Mouse (Mus musculus) embryonic fibroblast, embryonic 13.5 days (primary cell): ENCODE measurements around the gene Pde7b. TPM values are rescaled to one million over a fixed set of nuclear protein-coding genes. Genes with fewer than 3 reads are reported as not detected.

Experiments used
- H3K27ac ChIP-seq: 2 replicates; pipeline ENCODE4 v1.5.1; 2012; ENCODE audit warnings: low read length, control low read depth, inconsistent platforms; ENCODE audit not compliant: insufficient read depth
- H3K4me1 ChIP-seq: 2 replicates; pipeline ENCODE4 v1.6.1; 2011; ENCODE audit warnings: low read length; ENCODE audit not compliant: control insufficient read depth, insufficient read depth
- H3K4me3 ChIP-seq: 2 replicates; pipeline ENCODE4 v1.5.1; 2011; ENCODE audit warnings: mild to moderate bottlenecking, control low read depth, low read length; ENCODE audit not compliant: insufficient read depth
- CTCF ChIP-seq: IDR thresholded peaks from 2 replicates; pipeline ENCODE4 v1.5.1; 2011; ENCODE audit warnings: mild to moderate bottlenecking, control low read depth, low read length, moderate library complexity, borderline replicate concordance; ENCODE audit not compliant: insufficient read depth
- POLR2A ChIP-seq: IDR thresholded peaks from 2 replicates; pipeline ENCODE4 v1.6.1; 2011; ENCODE audit warnings: low read depth, mild to moderate bottlenecking, control low read depth, low read length, moderate library complexity
- polyA plus RNA-seq: library from polyadenylated mRNA; stranded (reverse); fragments of >200 nt; gene quantifications from 2 replicates; pipeline ENCODE4 v1.2.4, GENCODE M21; 2011; ENCODE audit warnings: low read depth; ENCODE audit not compliant: missing spikeins, insufficient read length

Gene Pde7b
- polyA plus RNA-seq, 1 experiment, result 9.0 TPM

DNA sequence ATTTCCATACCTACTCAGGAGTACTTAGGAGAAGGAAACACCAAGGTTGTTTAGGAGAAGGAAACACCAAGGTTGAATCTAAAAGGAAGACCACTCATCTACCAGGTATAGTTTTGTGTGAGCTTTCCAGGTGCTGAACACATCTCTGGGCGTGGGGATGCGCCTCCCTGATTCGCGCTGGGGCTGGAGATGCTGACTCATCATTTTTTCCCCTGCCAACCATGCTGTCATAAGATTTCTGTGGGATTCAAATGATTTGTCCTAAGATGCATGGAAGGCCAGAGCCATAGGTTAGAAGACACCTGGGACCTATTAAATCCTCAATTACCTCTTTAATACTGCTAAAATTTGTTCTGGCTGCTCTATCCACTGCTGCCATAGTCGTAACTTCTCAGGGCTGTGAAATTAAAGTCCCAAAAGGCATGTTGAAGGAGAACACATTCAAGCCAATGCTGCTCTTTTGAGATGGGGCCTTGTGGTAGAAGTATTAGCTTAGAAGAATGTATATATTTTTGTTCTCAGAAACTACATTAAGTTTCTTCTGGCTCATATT, 157.1 kb downstream of the Pde7b start:
- no peaks in the 10 kb centered on the region for H3K4me1 ChIP-seq
- no peak overlapping the region for H3K4me3 ChIP-seq
- no peak overlapping the region for H3K27ac ChIP-seq
- TF ChIP-seq POLR2A (no peak), CTCF (no peak)

- Histone ChIP-seq H3K4me1 (no peaks in the 10 kb centered on the region), H3K4me3 (no peak overlapping the region), H3K27ac (no peak overlapping the region)
- no peak for TF ChIP-seq POLR2A
- no peak for TF ChIP-seq CTCF
Measured at GRCm38 (mm10) chr10:20556477-20556876, 168.4 kb downstream of the Pde7b start.

GRCm38 (mm10) chr10:20551341-20551740, 173.5 kb downstream of the Pde7b start:
- Histone ChIP-seq H3K27ac (no peak overlapping the region), H3K4me1 (peaks cover 12% of the 10 kb centered on the region; the same call in 1 of the 2 replicates), H3K4me3 (no peak overlapping the region)
- TF ChIP-seq POLR2A, result no peak
- no peak for TF ChIP-seq CTCF

DNA sequence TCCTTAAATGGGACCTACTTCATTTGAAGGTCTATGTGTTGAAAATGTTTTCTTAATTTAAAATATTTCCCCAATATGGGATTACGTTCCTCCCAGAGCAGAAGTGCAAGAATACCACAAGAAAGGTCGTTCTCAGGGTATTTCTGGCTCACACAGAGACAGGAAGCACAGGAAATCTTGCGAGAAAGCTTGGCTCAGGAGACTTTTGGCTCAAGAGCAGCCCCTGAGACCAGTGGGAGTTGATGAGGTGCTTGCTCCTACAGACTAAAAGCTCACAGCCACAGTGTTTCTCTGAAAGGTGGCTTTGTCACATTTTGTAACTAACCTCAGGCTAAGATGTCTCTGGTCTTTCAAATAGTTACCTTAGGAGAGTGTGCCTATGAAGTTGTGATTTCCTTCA, 174.1 kb downstream of the Pde7b start:
- H3K27ac ChIP-seq, result no peak overlapping the region
- TF ChIP-seq POLR2A, result no peak
- no peak for TF ChIP-seq CTCF
- H3K4me3 ChIP-seq, result no peak overlapping the region
- H3K4me1 ChIP-seq, result peaks cover 12% of the 10 kb centered on the region; the same call in 1 of the 2 replicates

GRCm38 (mm10) chr10:20550161-20550560, 174.7 kb downstream of the Pde7b start:
- H3K4me1 ChIP-seq, result peaks cover 12% of the 10 kb centered on the region; the same call in 1 of the 2 replicates
- H3K4me3 ChIP-seq, result no peak overlapping the region
- no peak overlapping the region for H3K27ac ChIP-seq
- TF ChIP-seq POLR2A (no peak), CTCF (no peak)

- TF ChIP-seq CTCF, result no peak
- no peak for TF ChIP-seq POLR2A
- H3K4me1 ChIP-seq, result peaks cover 12% of the 10 kb centered on the region; the same call in 1 of the 2 replicates
- peak overlapping the region; percentile 1; the same call in 1 of the 2 replicates for H3K27ac ChIP-seq
- H3K4me3 ChIP-seq, result no peak overlapping the region
Measured at GRCm38 (mm10) chr10:20548833-20549710, 175.8 kb downstream of the Pde7b start.

- no peak for TF ChIP-seq CTCF
- no peak for TF ChIP-seq POLR2A
- H3K27ac ChIP-seq, result 0 out of 2 replicates have a peak overlapping the region, but pooled peaks have one; percentile 1
- peaks cover 12% of the 10 kb centered on the region; the same call in 1 of the 2 replicates for H3K4me1 ChIP-seq
Measured at GRCm38 (mm10) chr10:20547951-20548551, 176.8 kb downstream of the Pde7b start.

GRCm38 (mm10) chr10:20543121-20543520, 181.8 kb downstream of the Pde7b start:
- Histone ChIP-seq H3K27ac (no peak overlapping the region), H3K4me3 (no peak overlapping the region), H3K4me1 (peaks cover 5% of the 10 kb centered on the region; the same call in 1 of the 2 replicates)
- no peak for TF ChIP-seq CTCF
- no peak for TF ChIP-seq POLR2A

More at GRCm38 (mm10) chr10:20547951-20548551, 176.8 kb downstream of the Pde7b start:
- peak overlapping the region; percentile 8 for H3K4me3 ChIP-seq

DNA sequence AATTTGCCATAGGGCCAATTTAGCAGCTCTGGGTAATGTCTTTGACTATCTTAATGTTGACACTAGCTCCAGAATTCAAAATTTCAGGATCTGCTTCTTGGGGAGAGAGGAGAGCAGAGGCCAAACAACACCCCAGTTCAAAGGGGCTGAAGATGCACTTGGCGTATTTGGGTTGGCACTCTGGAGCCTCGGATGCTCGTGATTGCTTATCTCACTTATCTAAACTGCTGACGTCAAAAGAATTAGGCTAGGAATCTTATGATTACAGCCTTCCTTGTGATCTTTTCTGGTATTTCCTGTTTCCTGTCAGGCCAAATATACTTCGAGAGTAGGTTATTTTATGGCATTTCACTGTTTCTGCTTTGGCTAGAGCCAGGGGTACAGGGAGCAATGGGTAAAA, 191.1 kb downstream of the Pde7b start:
- no peak for TF ChIP-seq POLR2A
- no peak for TF ChIP-seq CTCF
- no peak overlapping the region for H3K27ac ChIP-seq

More for the DNA sequence above, 191.1 kb downstream of the Pde7b start:
- H3K4me1 ChIP-seq, result no peaks in the 10 kb centered on the region
- H3K4me3 ChIP-seq, result no peak overlapping the region
